Mouse (Mus musculus) urinary bladder, postnatal 25 days (tissue): ENCODE results near the gene Gm10053.

Source experiments
- DNase-seq: peaks from one replicate; pipeline ENCODE4 v3.0.0; 2022; ENCODE audit warnings: low spot score

The Gm10053 gene

GRCm38 (mm10) chr19:24899578-24900544, 24.4 kb downstream of the Gm10053 start:
- no peak for DNase-seq

GRCm38 (mm10) chr19:24900581-24901220, 25.2 kb downstream of the Gm10053 start, which contains the start of gene Foxd4:
TSS of gene Foxd4 (minus strand) at chr19:24901197.
- no peak for DNase-seq

- no peak for DNase-seq
These were observed 26.2 kb downstream of the Gm10053 start for GRCm38 (mm10) chr19:24901666-24902065.

- no peak for DNase-seq
These were observed 26.8 kb downstream of the Gm10053 start for GRCm38 (mm10) chr19:24902256-24902655.

GRCm38 (mm10) chr19:24902821-24903220, 27.3 kb downstream of the Gm10053 start:
- no peak for DNase-seq

GRCm38 (mm10) chr19:24907655-24908054, 32.2 kb downstream of the Gm10053 start:
- DNase-seq = no peak

GRCm38 (mm10) chr19:24908385-24909155, 33.1 kb downstream of the Gm10053 start:
- DNase-seq = no peak

- no peak for DNase-seq
These were observed 45.4 kb downstream of the Gm10053 start for GRCm38 (mm10) chr19:24920866-24921265.
